Mouse (Mus musculus) cerebellum, adult 2 months (tissue): ENCODE measurements around the gene Lrrc46. TPM values are rescaled to one million over a fixed set of nuclear protein-coding genes. Genes with fewer than 3 reads are reported as not detected.

Source experiments
- DNase-seq, 2 experiments: peaks; one replicate each; pipeline ENCODE4 v3.0.0; 2021
- H3K27ac ChIP-seq: fragments of 200-500 bp; 2 replicates; pipeline ENCODE4 v1.5.1; 2012; ENCODE audit warnings: low read length, control low read depth, inconsistent platforms; ENCODE audit not compliant: insufficient read depth
- H3K27me3 ChIP-seq: fragments of 200-500 bp; 2 replicates; pipeline ENCODE4 v1.6.1; 2012; ENCODE audit warnings: inconsistent platforms, mild to moderate bottlenecking, low read length, moderate library complexity; ENCODE audit not compliant: control insufficient read depth, insufficient read depth
- H3K4me1 ChIP-seq: fragments of 200-500 bp; 2 replicates; pipeline ENCODE4 v1.6.1; 2011; ENCODE audit warnings: low read length; ENCODE audit not compliant: control insufficient read depth, insufficient read depth
- H3K4me3 ChIP-seq: fragments of 200-500 bp; replicated peaks from 2 replicates; pipeline ENCODE3; 2011; ENCODE audit warnings: mild to moderate bottlenecking, low read depth, low read length, control low read depth; ENCODE audit not compliant: insufficient read depth
- CTCF ChIP-seq: fragments of 200-500 bp; IDR thresholded peaks from 2 replicates; pipeline ENCODE4 v1.5.1; 2011; ENCODE audit warnings: low read depth, mild to moderate bottlenecking, control low read depth, low read length, moderate library complexity, borderline replicate concordance; ENCODE audit not compliant: insufficient read depth
- POLR2A ChIP-seq: fragments of 200-500 bp; IDR thresholded peaks from 2 replicates; pipeline ENCODE4 v1.6.1; 2011; ENCODE audit warnings: low read length, control low read depth, borderline replicate concordance; ENCODE audit not compliant: insufficient read depth
- WGBS: fragments of 180-500 bp; shearing (Covaris S2); methylation state at CpG from one replicate; pipeline ENCODE4 v1.1.7; 2018; 5-methylcytosine and 5-hydroxymethylcytosine counted together
- polyA plus RNA-seq: library from polyadenylated mRNA; depleted of rRNA; stranded (reverse); fragments of >200 nt; gene quantifications from 2 replicates; pipeline ENCODE4 v1.2.3, GENCODE M21; 2012; rRNA removed

The Lrrc46 gene
- polyA plus RNA-seq: 1.2 and 1.4 TPM in 2 replicates

DNA sequence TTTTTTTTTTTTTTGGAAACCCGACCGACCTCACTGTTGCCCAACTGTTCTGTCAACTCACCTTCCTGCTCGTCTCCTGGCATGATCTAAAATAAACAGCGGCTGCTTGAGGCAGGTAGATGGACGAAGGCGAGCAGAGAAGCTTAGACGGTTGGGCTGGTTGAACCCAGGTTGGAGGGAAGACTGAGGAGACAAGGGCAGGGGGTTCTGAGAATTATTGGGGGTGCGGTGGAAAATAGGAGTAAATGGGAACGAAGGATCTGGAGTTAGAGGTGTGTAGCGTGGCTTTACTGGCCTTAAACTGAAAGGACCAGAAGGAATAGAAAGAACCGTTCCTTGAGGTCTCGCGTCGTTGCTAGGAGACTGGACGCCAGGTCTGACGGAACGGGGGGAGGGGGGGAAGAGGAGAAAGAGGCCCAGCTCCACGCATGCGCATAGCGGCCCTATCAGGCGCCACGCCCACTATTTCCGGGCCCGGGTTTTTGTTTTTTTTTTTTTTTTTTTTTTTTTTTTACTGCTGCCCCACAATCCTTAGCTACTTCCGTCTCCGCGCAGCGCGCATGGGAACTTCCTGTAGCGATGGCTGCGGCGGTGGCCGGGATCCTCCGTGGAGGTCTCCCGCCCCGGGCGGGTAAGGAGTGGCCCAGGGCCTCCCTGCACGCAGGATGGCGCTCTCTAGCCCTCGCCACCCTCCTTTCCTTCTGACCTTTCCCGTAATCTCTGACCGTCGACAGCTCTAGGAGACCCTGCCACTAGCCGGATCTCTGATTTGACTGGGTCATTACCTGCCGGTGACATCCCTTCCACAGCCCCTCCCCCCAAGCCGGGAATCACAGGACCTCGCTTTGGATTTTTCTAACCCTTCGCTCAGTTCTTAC lies at the start of gene Lrrc46, which contains the start of gene Mrpl10:
Gene Lrrc46, minus strand, starts transcription at position 386 of the 878 bp plus-strand sequence.
Gene Mrpl10, plus strand, starts transcription at position 539 of the 878 bp plus-strand sequence.
- Histone ChIP-seq H3K27me3 (no peaks in the 10 kb centered on the region), H3K4me3 (peak within 1 kb of the TSS; percentile 98), H3K27ac (peak within 1 kb of the TSS; percentile 86), H3K4me1 (0 out of 2 replicates have a peak, but pooled peaks cover 1% of the 10 kb centered on the region)
- peak; percentile 87 to 89 for DNase-seq
- TF ChIP-seq CTCF: no peak
- TF ChIP-seq POLR2A: peak; percentile 69; the same call in 1 of the 2 replicates
- under 1% methylated on average over 48 of the region's 48 CpGs for whole genome bisulfite sequencing

DNA sequence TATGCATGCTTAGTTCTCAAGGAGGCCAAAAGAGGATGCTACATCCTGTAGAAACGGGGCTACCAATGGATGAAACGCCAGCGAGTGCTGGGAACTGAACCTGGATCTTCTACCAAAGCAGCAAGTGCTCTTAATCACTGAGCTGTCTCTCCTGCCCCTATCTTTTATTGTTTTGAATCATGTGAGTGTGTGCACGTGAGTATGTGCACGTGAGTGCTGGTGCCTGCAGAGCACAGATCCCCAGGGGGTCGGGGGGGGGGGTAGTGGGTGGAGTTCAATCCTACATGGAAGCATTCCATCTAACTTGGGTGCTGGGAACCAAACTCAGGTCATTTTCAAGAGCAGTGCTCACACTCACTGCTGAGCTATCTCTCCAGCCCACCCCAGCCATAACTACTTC lies 45.2 kb upstream of the Lrrc46 start:
- WGBS: 63% methylated on average over 6 of the region's 6 CpGs
- no peaks in the 10 kb centered on the region for H3K4me1 ChIP-seq
- DNase-seq: no peak

DNA sequence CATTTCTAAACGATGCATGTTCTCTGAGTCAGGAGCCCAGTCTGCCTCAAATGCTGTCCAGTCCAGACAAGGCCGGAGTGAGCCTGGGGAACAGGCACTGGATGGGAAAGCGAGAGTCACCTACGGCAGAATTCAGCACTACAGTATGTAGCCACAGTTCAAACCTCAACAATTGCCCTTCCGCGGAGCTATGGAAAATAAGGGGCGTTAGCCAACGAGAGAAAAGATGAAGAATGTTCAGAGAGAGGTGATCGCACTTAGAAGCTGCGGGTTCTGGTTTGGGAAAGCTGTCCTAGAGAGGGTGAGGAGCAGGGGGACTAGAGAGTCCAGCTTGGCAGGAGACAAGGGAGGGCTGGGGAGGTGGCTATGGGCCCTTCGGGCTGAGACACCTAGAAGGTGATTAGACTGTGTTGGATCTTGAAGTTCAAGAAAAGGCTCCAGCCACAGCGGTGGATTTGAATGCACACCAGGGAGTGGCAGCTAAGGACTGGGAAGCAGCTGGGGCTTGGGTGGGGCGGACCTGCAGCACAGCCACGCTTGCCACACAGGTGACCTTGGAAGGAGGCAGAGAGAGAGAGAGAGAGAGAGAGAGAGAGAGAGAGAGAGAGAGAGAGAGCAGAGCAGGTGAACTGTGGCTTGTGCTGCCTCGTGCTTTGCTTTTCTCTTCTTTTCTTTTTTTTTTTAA lies 43.8 kb upstream of the Lrrc46 start:
- 85% methylated on average over 15 of the region's 15 CpGs for WGBS
- TF ChIP-seq POLR2A (no peak), CTCF (no peak)
- Histone ChIP-seq H3K27ac (no peak overlapping the region), H3K27me3 (no peaks in the 10 kb centered on the region), H3K4me3 (no peak overlapping the region), H3K4me1 (no peaks in the 10 kb centered on the region)
- no peak for DNase-seq

More for the DNA sequence above, 45.2 kb upstream of the Lrrc46 start:
- Histone ChIP-seq H3K4me3 (no peak overlapping the region), H3K27ac (no peak overlapping the region), H3K27me3 (no peaks in the 10 kb centered on the region)
- TF ChIP-seq CTCF (no peak), POLR2A (no peak)

DNA sequence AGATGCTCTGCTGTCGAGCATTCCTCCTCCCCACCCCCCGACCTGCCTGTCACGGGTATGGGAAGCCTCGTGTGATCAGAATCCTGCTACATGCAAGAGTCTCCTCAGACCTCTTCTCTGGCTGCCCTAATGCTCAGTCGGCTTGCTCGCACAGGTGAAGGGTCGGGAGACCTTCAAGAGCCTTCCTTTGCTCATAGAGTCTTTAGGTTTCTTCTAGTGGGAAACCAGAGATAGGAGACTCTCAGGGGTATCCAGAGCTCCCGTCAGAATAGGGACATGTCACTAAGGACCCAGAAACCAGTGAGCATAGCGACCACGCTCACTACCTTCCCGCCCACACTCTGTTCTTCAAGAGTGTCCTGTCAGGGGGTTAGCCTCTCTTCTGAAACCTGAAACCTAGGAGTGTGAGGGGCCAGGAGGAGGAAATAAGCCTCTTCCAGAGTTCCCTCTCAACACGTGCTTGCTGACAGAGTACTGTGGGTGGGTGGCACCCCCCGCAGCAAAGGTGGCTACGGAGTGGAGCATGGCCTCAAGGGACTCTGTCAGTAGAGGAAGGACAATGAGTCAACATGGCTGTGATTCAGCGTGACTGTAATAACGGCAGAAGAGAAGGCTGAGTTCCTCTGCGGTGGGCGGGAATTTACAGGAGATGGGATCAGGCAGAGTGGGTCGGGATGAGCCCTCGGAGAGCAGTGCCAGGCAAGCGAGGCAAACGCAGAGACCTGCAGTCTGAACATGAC lies 42.4 kb upstream of the Lrrc46 start:
- Histone ChIP-seq H3K27me3 (no peaks in the 10 kb centered on the region), H3K4me1 (no peaks in the 10 kb centered on the region), H3K4me3 (no peak overlapping the region), H3K27ac (no peak overlapping the region)
- WGBS: 47% methylated on average over 22 of the region's 22 CpGs
- no peak for DNase-seq
- no peak for TF ChIP-seq CTCF
- TF ChIP-seq POLR2A: no peak

DNA sequence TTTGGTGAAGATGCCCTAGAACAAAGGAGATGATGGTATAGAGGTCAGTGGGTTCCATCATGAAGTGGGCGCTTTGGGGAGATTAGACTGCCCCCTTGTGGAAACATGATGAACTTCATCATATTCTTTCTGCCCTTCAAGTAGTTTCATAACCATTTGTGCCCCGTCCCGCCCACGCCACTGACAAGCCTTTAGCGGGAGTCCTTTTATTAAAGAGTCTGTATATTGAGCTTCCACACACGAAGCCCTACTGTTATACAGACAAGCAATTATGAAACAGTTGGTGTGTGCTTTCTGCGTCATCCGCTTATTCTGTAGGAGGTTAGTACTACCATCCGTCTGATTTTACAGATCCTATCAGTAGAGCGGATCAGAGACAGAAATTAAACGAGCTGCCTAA lies 41.8 kb upstream of the Lrrc46 start:
- Histone ChIP-seq H3K27ac (no peak overlapping the region), H3K4me1 (no peaks in the 10 kb centered on the region), H3K27me3 (no peaks in the 10 kb centered on the region), H3K4me3 (no peak overlapping the region)
- 40% methylated on average over 11 of the region's 11 CpGs for WGBS
- DNase-seq: peak; percentile 40 to 50
- peak; percentile 62 for TF ChIP-seq CTCF
- no peak for TF ChIP-seq POLR2A

DNA sequence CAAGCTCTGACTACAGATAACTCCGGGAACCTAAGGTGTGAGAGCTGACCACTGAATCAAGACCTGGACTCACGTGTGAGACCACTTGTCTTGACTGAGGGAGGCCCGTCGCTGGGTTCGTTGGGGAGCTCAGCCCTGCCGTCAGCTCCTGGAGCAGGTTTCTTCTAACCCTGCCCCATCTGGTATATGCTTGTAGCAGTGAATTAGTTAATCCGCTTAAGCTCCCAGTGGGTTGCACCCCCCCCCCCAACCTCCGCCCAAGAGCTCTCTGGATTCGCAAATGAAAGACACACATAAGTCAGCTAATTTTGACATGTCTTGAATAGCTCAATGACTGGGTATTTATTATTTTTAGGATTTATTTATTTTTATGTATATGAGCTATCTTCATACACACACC lies 39.1 kb upstream of the Lrrc46 start:
- no peak for DNase-seq
- H3K4me3 ChIP-seq: no peak overlapping the region
- no peak overlapping the region for H3K27ac ChIP-seq
- 40% methylated on average over 9 of the region's 9 CpGs for WGBS
- TF ChIP-seq POLR2A (no peak), CTCF (no peak)
- H3K4me1 ChIP-seq: no peaks in the 10 kb centered on the region
- H3K27me3 ChIP-seq: no peaks in the 10 kb centered on the region

DNA sequence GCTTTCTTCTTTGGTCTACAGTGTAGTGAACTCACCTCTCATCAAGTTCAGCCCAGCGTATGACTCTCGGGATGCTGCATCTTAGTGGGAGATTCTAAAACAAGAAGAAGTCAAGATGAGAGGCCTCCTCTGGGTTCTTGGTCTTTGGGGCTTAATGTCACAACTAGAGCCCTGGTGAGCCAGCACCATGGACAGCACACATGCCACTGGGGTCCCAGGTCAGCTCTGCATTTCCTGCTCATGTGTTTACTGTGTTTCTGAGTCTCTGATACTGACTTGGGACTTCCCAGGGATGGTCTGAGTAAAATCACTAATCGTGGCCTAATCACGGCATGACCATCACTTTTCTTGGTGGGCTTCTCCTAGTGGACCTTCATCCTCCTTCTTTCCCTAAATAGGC lies 37.5 kb upstream of the Lrrc46 start:
- Histone ChIP-seq H3K4me1 (no peaks in the 10 kb centered on the region), H3K27me3 (no peaks in the 10 kb centered on the region), H3K4me3 (no peak overlapping the region), H3K27ac (no peak overlapping the region)
- TF ChIP-seq POLR2A: no peak
- 67% methylated on average over 4 of the region's 4 CpGs for WGBS
- DNase-seq: no peak
